Mouse (Mus musculus) liver, embryonic 11.5 days (tissue): ENCODE measurements around the gene Ndst4. TPM values are rescaled to one million over a fixed set of nuclear protein-coding genes. Genes with fewer than 3 reads are reported as not detected.

Experiments
- ATAC-seq: fragments of 200-750 bp; cut with Nextera tagmentation; replicated peaks from 2 replicates; pipeline ENCODE4 v1.8.0; 2017; ENCODE audit warnings: moderate number of reproducible peaks, mild to moderate bottlenecking, moderate TSS enrichment, moderate library complexity; ENCODE audit not compliant: low FRiP score
- DNase-seq: peaks from one replicate; pipeline ENCODE4 v3.0.0-alpha.2; 2017; ENCODE audit warnings: low spot score
- H3K27ac ChIP-seq: fragments of 300-500 bp; sonication (generic); 2 replicates; pipeline ENCODE4 v1.5.1; 2014; ENCODE audit warnings: mild to moderate bottlenecking, low read depth, low read length, control low read depth
- H3K27me3 ChIP-seq: fragments of 300-500 bp; sonication (generic); replicated peaks from 2 replicates; pipeline ENCODE4 v1.6.1; 2014; ENCODE audit warnings: low read length, mixed read lengths; ENCODE audit not compliant: control insufficient read depth, insufficient read depth
- H3K36me3 ChIP-seq: fragments of 300-500 bp; sonication (generic); 2 replicates; pipeline ENCODE4 v1.6.1; 2014; ENCODE audit warnings: mild to moderate bottlenecking, low read length, moderate library complexity, mixed read lengths; ENCODE audit not compliant: control insufficient read depth, insufficient read depth
- H3K4me1 ChIP-seq: fragments of 300-500 bp; sonication (generic); replicated peaks from 2 replicates; pipeline ENCODE4 v1.6.1; 2014; ENCODE audit warnings: low read length, mixed read lengths; ENCODE audit not compliant: control insufficient read depth, insufficient read depth
- H3K4me2 ChIP-seq: fragments of 300-500 bp; sonication (generic); 2 replicates; pipeline ENCODE4 v1.6.1; 2014; ENCODE audit warnings: mild to moderate bottlenecking, control low read depth, moderate library complexity
- H3K4me3 ChIP-seq: fragments of 300-500 bp; sonication (generic); 2 replicates; pipeline ENCODE4 v1.5.1; 2014; ENCODE audit warnings: low read depth, low read length, control low read depth
- H3K9ac ChIP-seq: fragments of 300-500 bp; sonication (generic); 2 replicates; pipeline ENCODE4 v1.6.1; 2014; ENCODE audit warnings: low read depth, low read length, control low read depth
- H3K9me3 ChIP-seq: fragments of 300-500 bp; sonication (generic); 2 replicates; pipeline ENCODE4 v1.6.1; 2016; ENCODE audit warnings: low read length, inconsistent platforms, mixed read lengths; ENCODE audit not compliant: control insufficient read depth
- polyA plus RNA-seq: library from polyadenylated mRNA; unstranded; fragments of >200 nt; fragmentation: Nextera tagmentation; extraction: Ambion mirVana; gene quantifications from 2 replicates; pipeline ENCODE4 v1.2.1, GENCODE M21; 2014

The Ndst4 gene
- polyA plus RNA-seq, 1 experiment from 2014 or later, result not detected

DNA sequence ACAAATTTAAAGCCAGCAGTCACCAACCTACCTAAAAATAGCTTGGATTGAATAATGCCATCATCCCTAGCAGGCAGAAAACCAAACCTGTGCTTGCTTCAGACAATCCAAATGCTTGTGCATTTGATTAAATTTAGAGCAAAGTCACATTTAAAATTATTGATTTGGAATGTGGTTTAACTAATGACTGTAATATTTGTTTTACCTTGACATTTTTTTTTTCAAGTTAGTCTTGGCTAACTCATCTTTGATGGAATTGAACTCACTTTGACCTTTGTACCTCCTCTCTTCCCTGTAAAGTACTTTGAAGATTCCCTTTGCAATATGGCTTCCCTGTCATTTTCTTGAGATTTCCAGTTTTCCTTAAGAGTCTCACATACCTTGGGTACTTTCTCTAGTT, 356.8 kb downstream of the Ndst4 start:
- no peak overlapping the region for H3K9ac ChIP-seq
- H3K27ac ChIP-seq, result no peak overlapping the region
- DNase-seq, result no peak
- no peaks in the 10 kb centered on the region for H3K4me1 ChIP-seq
- no peaks in the 10 kb centered on the region for H3K9me3 ChIP-seq
- H3K36me3 ChIP-seq, result no peaks in the 10 kb centered on the region
- no peak for ATAC-seq
- H3K27me3 ChIP-seq, result no peaks in the 10 kb centered on the region
- no peak overlapping the region for H3K4me3 ChIP-seq
- H3K4me2 ChIP-seq, result no peak overlapping the region
